Mouse (Mus musculus) gastrocnemius, postnatal 36 days (tissue): ENCODE data around the gene Gm21083. TPM values are rescaled to one million over a fixed set of nuclear protein-coding genes. Genes with fewer than 3 reads are reported as not detected.
"Not testable (repeated sequence)": the region's sequence is repeated elsewhere in the genome, so short reads cannot be mapped to it uniquely, and the experiment has no call there.

Experiments
- DNase-seq, 2 experiments: peaks; one replicate each; pipeline ENCODE4 v3.0.0; 2022
- intact Hi-C: fragments of 180-260 bp; cut with DNase I; formaldehyde crosslinking; loops from one replicate; pipeline ENCODE4 v1.15.1; 2025
- total RNA-seq, 2 experiments: library from RNA; stranded (reverse); gene quantifications; 2 replicates each; pipeline ENCODE4 v1.2.3; 2021

Gm21083 gene
- total RNA-seq, 2 experiments from 2014 or later: not detected

DNA sequence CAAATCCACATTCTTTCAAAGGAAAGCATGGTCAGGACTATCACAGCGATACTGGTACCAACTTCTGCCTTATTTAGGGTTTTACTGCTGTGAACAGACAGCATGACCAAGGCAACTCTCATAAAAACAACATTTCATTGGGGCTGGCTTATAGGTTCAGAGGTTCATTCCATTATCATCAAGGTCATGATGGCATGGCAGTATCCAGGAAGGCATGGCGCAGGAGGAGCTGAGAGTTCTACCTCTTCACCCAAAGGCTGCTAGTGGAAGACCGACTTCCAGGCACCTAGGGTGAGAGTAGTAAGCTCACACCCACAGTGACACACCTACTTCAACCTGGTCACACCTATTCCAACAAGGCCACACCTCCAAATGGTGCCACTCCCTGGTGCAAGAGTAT, 39.1 kb downstream of the Gm21083 start:
- intact Hi-C loops, DNase-seq: not testable (repeated sequence)

DNA sequence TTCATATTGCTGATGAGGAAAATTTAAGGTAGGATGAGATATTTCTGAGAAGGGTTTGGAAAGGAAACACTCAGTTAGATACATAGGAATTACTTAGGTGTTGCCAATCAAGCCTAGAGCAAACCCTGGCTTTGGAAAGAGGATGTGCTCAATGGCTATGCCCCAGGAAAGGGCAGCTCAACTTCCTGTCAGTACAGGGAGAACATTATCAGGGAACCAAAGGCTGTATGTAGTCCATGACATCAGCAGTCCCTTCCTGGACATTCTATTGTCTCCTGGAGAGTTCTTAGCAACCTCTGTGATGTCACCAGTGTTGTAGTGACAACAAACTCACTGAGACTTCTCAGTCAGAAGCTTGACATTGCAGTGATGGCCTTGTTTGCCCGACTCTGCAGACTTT, 41.6 kb downstream of the Gm21083 start, which contains the start of gene Speer4d:
TSS of gene Speer4d (plus strand) at position 301 of the 400 bp plus-strand sequence.
- intact Hi-C loops, DNase-seq: not testable (repeated sequence)

DNA sequence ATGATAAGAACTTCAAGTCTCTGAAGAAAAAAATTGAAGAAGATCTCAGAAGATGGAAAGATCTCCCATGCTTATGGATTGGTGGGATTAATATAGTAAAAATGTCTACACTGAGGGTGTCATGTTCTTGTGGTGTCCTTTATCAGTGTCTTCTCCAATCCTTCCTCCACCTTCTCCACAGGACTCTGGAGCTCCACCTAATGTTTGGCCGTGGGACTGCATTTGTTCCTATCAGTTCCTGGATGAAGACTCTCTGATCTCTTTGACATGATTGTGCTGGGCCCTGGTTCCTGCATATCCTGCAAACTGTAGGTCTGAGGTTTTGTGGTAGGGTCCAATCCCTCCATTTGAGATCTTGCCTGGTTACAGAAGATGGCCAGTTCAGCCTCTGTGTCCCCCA, 51.0 kb downstream of the Gm21083 start:
- DNase-seq, intact Hi-C loops: not testable (repeated sequence)

DNA sequence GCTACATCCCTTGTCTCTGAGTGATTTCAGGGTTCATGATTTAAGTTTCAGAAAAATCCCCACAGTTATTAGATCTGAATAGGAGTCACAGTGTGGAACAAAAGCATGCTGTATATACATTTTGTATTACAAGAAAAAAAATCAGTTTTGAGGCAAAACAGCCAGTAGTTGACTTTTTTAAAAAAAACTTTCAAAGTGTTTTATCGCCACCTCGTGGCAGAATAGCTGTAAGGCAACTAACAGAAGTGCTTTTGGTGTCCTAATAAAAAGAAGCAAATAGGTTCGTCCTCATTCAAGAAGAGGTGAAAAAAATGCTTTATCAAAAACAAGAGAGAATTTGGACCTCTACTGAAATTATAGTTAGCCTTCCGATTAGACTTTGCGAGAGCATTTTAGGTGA, 52.9 kb downstream of the Gm21083 start:
- intact Hi-C loops, DNase-seq: not testable (repeated sequence)

Other genes with a start within 250 kb of the Gm21083 start
- gene Gm21149, start 100.8 kb upstream of the Gm21083 start, total RNA-seq: not detected
- gene Gm21190, start 48.1 kb upstream of the Gm21083 start, total RNA-seq: not detected
- not detected for gene Speer4d, start 41.7 kb downstream of the Gm21083 start, total RNA-seq
- gene 4930572O03Rik, start 79.7 kb downstream of the Gm21083 start, total RNA-seq: not detected
- gene Speer4c, start 136.9 kb downstream of the Gm21083 start, total RNA-seq: not detected